Mouse (Mus musculus) induced T-regulatory cell, adult 2 months (primary cell): ENCODE results near the gene Guca2b.
"Not testable (repeated sequence)": the region's sequence is repeated elsewhere in the genome, so short reads cannot be mapped to it uniquely, and the experiment has no call there.

ENCODE experiments used
- DNase-seq: peaks from one replicate; pipeline ENCODE4 v3.0.0-alpha.2; 2012; ENCODE audit warnings: low read depth

The Guca2b gene

DNA sequence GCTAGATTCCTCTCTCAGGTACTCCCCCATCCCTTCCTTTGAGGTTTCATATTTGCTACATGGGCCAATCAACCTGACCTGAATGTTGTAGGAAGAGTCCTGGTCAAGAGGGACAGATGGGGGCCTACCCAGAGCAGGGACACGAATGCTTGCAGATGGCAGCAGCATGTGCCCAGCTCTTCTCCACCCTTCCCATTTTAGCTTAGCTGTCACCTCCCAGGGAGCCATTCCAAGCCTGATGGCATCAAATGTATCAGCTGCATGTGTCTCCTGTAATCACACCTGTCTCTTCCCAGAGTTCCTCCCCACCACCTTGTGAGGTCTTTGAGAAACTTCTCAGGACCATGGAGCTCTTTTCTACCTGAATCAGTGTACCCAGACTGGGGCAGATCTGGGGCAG lies 1.7 kb downstream of the Guca2b start:
- DNase-seq, result no peak

DNA sequence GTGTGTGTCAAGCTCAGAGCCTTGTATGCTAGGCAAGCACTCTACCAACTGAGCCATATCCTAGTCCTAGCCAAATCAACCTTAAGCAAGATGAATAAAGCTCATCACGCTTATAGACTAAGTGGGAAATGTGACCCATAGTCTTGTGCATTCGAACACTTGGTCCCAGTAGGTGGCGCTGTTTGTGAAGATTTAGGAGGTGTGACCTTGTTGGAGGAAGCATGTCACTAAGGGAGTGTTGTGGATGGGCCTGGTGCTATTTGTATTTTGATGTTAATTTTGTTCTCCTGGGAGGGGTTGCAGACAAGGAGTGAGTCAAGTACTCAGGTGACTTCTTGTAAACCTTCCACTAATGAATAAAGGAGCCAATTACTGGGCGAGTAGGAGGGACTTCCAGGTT lies 16.1 kb downstream of the Guca2b start:
- no peak for DNase-seq

DNA sequence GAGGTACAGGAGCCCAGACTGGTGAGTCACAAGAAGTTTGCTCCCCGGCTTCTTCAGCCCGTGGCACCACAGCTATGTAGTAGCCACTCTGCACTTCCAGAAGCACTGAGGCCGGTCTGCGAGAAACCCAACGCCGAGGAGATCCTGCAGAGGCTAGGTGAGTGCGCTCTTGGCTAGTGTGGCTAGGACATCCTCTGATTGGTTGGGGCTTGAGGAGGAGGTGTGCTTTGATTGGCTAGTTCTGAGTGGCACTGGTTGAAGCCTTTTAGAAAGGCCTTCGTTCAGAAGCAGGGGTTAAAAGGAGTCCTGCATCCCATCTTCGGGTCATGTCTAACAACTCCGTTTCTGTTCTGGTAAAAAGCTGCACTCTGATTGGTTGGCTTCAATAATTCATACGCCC lies 20.1 kb downstream of the Guca2b start:
- DNase-seq, result no peak

DNA sequence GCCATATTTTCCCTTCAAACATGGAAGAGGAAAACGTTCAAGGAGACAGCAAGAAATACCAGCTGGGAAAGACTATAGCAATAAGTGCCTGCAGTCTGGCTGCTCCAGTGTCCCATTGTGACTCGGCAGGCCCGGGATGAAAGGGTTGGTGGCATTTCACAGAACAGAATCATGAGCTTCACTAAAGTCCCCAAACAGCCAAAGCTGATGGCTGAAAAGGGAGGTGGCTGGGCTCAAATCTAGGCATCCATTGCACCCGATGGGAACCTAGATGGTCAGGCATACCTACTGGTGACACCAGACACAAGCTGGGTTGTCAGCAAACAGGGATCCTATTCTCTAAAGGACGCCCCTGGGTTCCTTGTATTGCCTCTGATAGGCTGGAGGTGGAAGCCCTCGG lies 20.8 kb downstream of the Guca2b start:
- no peak for DNase-seq

- DNase-seq, result no peak
Observed at GRCm38 (mm10) chr4:119637176-119637845, 21.4 kb downstream of the Guca2b start, which contains the start of gene Guca2a. TSS of gene Guca2a (plus strand) at chr4:119637704.

GRCm38 (mm10) chr4:119636731-119637130 lies 22.0 kb downstream of the Guca2b start:
- DNase-seq, result no peak

DNA sequence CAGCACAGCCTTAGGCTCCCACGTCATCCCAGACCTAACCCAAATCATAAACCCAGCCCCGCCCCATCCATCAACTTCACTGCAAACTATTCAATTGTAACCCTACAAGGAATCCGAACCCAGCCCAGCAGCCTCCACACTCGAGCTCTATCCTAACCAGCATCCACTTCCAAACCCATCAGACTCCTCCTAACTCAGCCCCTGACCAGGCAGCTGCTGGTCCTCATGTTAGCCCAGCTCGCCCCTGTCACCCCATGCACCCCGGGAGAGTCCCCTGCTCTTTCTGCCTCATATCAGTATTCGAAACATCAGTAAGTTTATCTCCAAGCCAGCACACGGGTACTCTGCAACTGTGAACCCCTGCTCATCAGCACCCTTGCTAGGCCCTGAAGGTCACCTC lies 23.1 kb downstream of the Guca2b start:
- DNase-seq, result no peak

DNA sequence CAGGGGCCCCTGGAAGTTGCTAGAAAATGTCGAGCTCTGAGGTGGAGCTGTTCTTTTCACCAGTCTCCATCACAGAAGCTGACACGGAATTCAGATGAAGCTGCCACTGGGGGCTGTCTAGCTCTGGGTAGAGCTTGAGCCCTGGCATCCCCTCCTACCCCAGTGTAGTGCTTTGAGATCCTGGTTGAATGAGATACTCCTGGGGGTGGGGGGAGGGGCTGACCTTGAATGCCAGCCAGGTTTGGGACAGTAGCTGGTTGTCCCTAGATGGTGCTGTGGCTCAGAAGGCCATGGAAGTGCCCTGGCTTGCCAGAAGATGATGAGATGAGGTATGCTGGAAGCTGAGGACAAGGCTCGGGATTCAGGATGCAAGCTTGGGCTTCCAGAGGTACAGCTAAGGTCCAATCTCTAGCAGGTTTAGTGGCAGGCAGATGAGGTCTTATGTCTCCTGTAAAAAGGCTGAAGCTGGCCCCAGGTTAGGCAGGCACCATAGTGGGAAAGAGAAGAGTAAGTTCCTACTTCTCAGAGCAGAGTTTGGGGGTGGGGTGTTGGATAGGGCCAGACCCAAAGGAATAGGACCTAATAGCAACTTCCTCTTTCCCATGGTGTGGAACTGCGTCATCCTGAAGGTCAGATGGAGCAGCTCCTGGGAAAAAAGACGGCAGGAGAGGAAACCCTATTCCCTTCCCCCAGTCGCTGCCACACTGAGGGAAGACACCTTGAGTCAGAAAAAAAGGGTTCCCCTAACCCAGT lies 23.7 kb downstream of the Guca2b start:
- no peak for DNase-seq

- no peak for DNase-seq
Observed at GRCm38 (mm10) chr4:119633948-119634347, 24.8 kb downstream of the Guca2b start.

GRCm38 (mm10) chr4:119633342-119633741 lies 25.4 kb downstream of the Guca2b start:
- no peak for DNase-seq

GRCm38 (mm10) chr4:119632721-119633120 lies 26.0 kb downstream of the Guca2b start:
- no peak for DNase-seq

DNA sequence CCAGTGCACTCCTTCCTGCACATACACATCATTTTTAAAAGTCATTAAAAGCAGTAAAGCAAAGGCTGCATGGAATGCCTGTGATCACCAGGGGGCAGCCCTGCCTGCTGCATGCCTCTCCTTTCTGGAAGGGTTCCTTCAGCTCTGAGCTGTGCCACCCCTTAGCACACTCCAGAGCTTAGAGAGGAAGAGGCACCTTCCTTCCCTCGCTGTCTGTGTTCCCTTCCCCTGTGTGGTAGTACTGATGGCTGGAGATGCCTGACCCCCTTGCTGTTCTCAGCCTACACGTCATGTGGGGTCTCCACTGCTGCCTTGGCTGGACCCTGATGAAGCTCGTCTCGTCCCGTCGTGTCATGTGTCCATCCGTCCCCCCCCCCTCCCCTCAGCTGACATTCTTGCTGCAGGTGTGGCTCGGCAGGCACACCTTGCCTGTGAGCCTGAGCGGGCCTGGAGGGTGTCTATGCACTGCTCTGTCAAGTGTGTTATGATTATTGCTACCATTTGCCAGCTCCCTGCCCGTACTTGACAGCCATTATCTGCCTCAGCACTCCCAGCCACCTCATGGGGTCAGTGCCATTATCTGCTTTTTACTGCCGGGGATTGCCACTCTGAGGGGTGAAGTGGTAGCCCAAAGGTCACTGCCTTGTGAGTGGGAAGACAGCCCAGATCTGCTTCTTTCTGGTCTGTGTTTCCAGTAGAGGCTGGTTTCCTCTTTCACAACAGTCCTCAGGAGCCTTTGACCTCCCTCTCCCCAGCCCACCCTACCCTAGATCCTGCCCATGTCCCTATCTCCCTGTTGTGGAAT lies 27.4 kb downstream of the Guca2b start:
- no peak for DNase-seq

DNA sequence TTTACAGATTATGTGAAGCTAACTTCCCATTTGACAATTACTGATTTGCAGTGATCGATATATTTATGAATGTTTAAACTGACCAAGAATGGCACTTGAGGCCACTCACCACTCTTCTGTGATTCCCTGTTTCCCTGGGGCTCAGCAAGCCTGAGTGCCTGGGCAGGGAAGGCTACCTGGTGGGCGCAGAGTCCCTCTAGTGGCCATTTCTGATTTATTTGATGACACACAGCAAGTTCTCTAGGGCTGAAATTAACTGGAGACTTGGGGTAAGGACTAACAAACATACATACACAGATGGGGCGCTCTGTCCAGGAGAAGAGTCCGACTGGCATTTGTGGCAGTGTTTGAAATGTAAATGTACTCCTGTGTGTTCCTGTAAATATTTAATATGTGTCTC lies 30.4 kb downstream of the Guca2b start:
- not testable (repeated sequence) for DNase-seq

DNA sequence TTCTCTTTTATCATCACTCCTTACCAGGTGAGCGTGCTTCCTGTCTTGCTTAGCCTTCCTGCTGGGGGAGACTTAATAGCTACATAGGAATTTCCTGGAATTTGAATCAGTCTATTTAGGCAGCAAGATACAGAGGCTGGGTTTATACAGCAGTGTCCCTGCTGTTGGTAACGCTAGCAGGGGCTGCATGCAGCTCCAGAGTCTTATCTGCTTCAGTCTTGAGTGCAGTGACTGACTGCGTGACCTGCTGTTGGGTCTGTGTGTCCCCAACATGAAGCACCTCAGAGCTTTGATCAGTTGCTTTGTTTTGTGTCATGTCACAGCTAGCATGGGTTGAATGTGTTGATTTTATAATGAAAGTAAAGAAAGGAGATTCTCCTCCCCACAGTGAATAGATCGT lies 31.4 kb downstream of the Guca2b start:
- no peak for DNase-seq

DNA sequence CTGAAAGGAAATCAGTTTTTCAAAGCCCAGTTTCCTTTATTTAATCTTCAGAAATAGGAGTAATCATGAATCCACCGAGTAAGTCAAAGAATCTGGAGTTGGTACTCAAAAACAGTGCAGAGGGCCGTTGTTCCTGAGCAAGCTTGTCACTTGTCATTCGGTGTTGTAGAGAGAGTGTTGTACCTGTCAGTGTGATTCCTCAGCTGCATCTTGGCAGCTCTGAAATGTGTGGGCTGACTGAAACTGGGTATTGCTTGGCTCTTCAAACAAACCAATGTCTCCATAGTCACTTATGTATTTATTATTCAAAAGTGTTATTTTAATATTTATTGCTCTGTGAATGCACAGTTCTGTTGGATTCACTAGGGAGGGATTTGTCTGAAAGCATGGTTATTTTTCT lies 31.9 kb downstream of the Guca2b start:
- no peak for DNase-seq

DNA sequence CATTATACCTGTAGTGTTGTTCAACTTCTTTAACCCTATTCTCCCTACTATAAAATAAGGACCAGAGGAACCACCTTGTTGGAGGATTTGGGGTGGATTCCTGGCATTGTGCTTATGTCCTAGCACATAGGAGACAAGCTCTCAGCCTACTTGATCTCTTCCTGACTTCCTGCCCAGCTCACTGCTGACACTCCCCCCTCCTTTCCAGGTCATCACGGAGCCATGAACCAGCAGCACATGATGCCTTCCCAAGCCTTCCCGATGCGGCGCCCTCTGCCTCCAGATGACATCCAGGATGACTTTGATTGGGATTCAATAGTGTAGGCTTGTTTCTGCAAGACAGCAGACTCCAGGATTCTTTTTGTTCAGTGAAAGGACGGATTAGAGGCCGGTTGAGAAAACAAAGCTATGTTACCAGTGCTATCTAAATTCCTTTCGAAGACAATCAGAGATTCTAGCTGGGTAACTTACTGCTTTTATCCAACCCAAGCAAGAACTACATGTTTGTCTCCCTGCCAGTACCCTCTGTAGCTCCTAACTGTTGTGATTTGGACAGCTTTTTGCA lies 32.6 kb downstream of the Guca2b start:
- no peak for DNase-seq

GRCm38 (mm10) chr4:119614724-119615123 lies 44.0 kb downstream of the Guca2b start:
- DNase-seq, result no peak

DNA sequence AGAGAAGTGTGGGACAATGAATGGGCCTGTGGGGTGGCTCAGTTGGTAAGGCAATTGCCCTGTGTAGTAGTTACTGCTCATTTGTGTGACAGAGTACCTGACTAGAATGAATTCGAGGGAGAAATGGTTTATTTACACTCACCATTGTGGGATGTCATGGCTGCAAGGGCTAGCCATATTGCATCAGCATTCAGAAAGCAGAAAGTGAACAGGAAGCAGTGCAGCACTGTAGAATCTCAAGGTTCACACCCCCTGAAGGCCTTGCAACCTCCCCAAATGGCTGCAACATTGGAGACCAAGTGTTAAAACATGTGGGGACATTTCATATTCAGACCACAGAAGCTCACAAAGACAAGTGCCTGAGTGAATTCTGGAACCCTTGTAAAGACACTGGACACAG lies 44.7 kb downstream of the Guca2b start:
- peak; percentile 12 for DNase-seq

DNA sequence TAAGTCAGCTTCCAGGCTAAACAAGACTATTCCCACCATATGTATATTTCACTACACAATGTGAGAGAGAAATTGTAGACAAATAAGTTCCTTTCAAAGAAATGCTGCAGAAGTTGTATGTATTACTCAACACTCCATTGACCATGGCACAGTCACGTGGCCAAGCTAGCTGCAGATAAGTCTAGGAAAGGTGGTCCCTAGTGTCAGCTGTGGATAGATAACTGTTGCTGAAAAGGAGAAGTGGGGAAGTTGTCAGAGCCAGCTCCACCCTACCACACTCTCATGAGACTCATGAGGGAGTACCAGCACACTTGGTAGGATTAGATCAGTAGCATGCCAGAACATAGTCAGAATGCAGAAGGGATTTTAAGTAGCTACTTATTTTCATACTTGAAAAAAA lies 49.3 kb downstream of the Guca2b start:
- DNase-seq, result no peak
